Mouse (Mus musculus): Measurements from ENCODE around the gene Agbl4.

GRCm38 (mm10) chr4:111308572-111309288 is 911.3 kb downstream of the Agbl4 start:
- TF ChIP-seq POLR2A (IDR thresholded peaks at IDR 0.05; ENCODE audit: insufficient read depth, low read depth, low read length), result no peak
- no peak for TF ChIP-seq CTCF (IDR thresholded peaks at IDR 0.05; ENCODE audit: insufficient read depth, low read depth, low read length)

Data from olfactory bulb, adult 2 months (tissue).